ENCODE assay signal across 11 mouse cellular contexts in genomic region chr5:119831791-119832478, GRCm38 (mm10). TPM values are rescaled to one million over a fixed set of nuclear protein-coding genes. Genes with fewer than 3 reads are reported as not detected.
A peak's percentile ranks its signal among the peaks of the same experiment; 100 is the strongest.
DNase-seq lines count a peak whose midpoint lies in the region; ATAC-seq lines count a peak whose summit lies in the region.
"Had no signal": no experiment of that assay in that cellular context is flagged by ENCODE, and none has a peak within 500 bp of the region (broad histone marks: within the 10 kb centered on the region; RNA-seq: fewer than 3 reads in every experiment).

No protein-coding gene starts in this region.

- intact Hi-C loops in left cerebral cortex, postnatal 14 days (cut with DNase I) = no loop called here

- no peak overlapping the region for H3K27ac ChIP-seq in neural tube, embryonic 15.5 days (replicated peaks)
- H3K27ac ChIP-seq in limb, embryonic 11.5 days (replicated peaks; ENCODE audit: low read depth, low read length) = peak overlapping the region; percentile 98
- H3K27ac ChIP-seq in stomach, embryonic 15.5 days = no peak overlapping the region
- H3K27ac ChIP-seq: layer of hippocampus, adult 2 months; midbrain, embryonic 12.5 days had no signal

- DNase-seq in cerebellum, postnatal 10 days = peak; percentile 13 to 32
- no peak for DNase-seq in cerebellum, postnatal 25 days
- DNase-seq in neural tube, embryonic 10.5 days (ENCODE audit: extremely low spot score, low spot score) = peak; percentile 53
- DNase-seq in limb, embryonic 11.5 days (ENCODE audit: low spot score) = peak; percentile 68
- DNase-seq in right cerebral cortex, postnatal 25 days = no peak
- DNase-seq in left cerebral cortex, postnatal 14 days (ENCODE audit: low spot score in 2 of 2) = no peak

- ATAC-seq in neural tube, embryonic 15.5 days (ENCODE audit: low FRiP score) = no peak
- no peak for ATAC-seq in limb, embryonic 11.5 days (ENCODE audit: insufficient number of reproducible peaks, low FRiP score, low TSS enrichment, low read depth)
- ATAC-seq in stomach, embryonic 15.5 days (ENCODE audit: insufficient read depth, low FRiP score, low read depth) = no peak

- 0 out of 2 replicates have a peak, but pooled peaks cover 2% of the 10 kb centered on the region for H3K4me1 ChIP-seq in neural tube, embryonic 15.5 days
- H3K4me1 ChIP-seq in limb, embryonic 11.5 days (ENCODE audit: control insufficient read depth, insufficient read depth, low read length) = peaks cover 7% of the 10 kb centered on the region
- H3K4me1 ChIP-seq in stomach, embryonic 15.5 days = 0 out of 2 replicates have a peak, but pooled peaks cover 7% of the 10 kb centered on the region

- peaks cover 94% of the 10 kb centered on the region for H3K27me3 ChIP-seq in neural tube, embryonic 15.5 days (replicated peaks)
- H3K27me3 ChIP-seq in limb, embryonic 11.5 days (ENCODE audit: control insufficient read depth, insufficient read depth, low read length) = peaks cover 53% of the 10 kb centered on the region
- peaks cover 85% of the 10 kb centered on the region for H3K27me3 ChIP-seq in stomach, embryonic 15.5 days (replicated peaks)

- no peaks in the 10 kb centered on the region for H3K36me3 ChIP-seq in neural tube, embryonic 15.5 days
- H3K36me3 ChIP-seq in limb, embryonic 11.5 days (ENCODE audit: control insufficient read depth, insufficient read depth, low read length) = peaks cover under 1% of the 10 kb centered on the region; the same call in 1 of the 2 replicates
- H3K36me3 ChIP-seq in stomach, embryonic 15.5 days = no peaks in the 10 kb centered on the region
- H3K36me3 ChIP-seq: midbrain, embryonic 12.5 days had no signal

- H3K4me3 ChIP-seq in neural tube, embryonic 15.5 days (replicated peaks) = no peak overlapping the region
- H3K4me3 ChIP-seq in limb, embryonic 11.5 days (ENCODE audit: low read depth, low read length) = peak overlapping the region; percentile 63
- no peak overlapping the region; the same call in 1 of the 2 replicates for H3K4me3 ChIP-seq in stomach, embryonic 15.5 days (replicated peaks)
- H3K4me3 ChIP-seq: midbrain, embryonic 12.5 days had no signal

- WGBS in neural tube, embryonic 15.5 days = under 1% methylated on average over 25 of the region's 25 CpGs
- under 1% methylated on average over 25 of the region's 25 CpGs for WGBS in limb, embryonic 11.5 days
- WGBS in stomach, embryonic 15.5 days = 4% methylated on average over 25 of the region's 25 CpGs

- H3K9me3 ChIP-seq in neural tube, embryonic 15.5 days (replicated peaks) = no peaks in the 10 kb centered on the region
- H3K9me3 ChIP-seq in limb, embryonic 11.5 days (ENCODE audit: control insufficient read depth, low read length) = no peaks in the 10 kb centered on the region
- no peaks in the 10 kb centered on the region for H3K9me3 ChIP-seq in stomach, embryonic 15.5 days
- H3K9me3 ChIP-seq: midbrain, embryonic 12.5 days had no signal

- H3K4me2 ChIP-seq in neural tube, embryonic 15.5 days = no peak overlapping the region
- H3K4me2 ChIP-seq in limb, embryonic 11.5 days (ENCODE audit: low read depth, severe bottlenecking) = peak overlapping the region; percentile 60
- H3K4me2 ChIP-seq in stomach, embryonic 15.5 days = peak overlapping the region; percentile 48
- H3K4me2 ChIP-seq: midbrain, embryonic 12.5 days had no signal

- H3K9ac ChIP-seq in neural tube, embryonic 15.5 days (replicated peaks) = no peak overlapping the region
- H3K9ac ChIP-seq in limb, embryonic 11.5 days (ENCODE audit: low read length) = peak overlapping the region; percentile 86
- no peak overlapping the region for H3K9ac ChIP-seq in stomach, embryonic 15.5 days
- H3K9ac ChIP-seq: midbrain, embryonic 12.5 days had no signal

RNA-seq across cellular contexts. Expression of gene Tbx5, which starts 0.5 kb away (rescaled TPM):
- 0.10 and 0.19 TPM in 2 replicates for polyA plus RNA-seq in neural tube, embryonic 15.5 days (2015; fragmentation: Nextera tagmentation; extraction: Ambion mirVana)
- 34.3 and 40.5 TPM in 2 replicates for polyA plus RNA-seq in limb, embryonic 11.5 days (2014; fragmentation: Nextera tagmentation; extraction: Ambion mirVana)
- polyA plus RNA-seq in stomach, embryonic 15.5 days (2015; fragmentation: Nextera tagmentation; extraction: Ambion mirVana) = 0.23 and 0.62 TPM in 2 replicates
- total RNA-seq in left cerebral cortex, postnatal 14 days (2021) = not detected
- total RNA-seq: layer of hippocampus, adult 2 months; MEL had no signal

Comparison
In these comparisons a context has a peak if more than half of its experiments do, and no peak if none do; other contexts are left out.
1. DNase-seq: peak in cerebellum, postnatal 10 days (2 of 2), neural tube, embryonic 10.5 days (single experiment) and limb, embryonic 11.5 days (single experiment); none in cerebellum, postnatal 25 days (0 of 2), right cerebral cortex, postnatal 25 days (single experiment) and left cerebral cortex, postnatal 14 days (0 of 2).
2. RNA of gene Tbx5, which starts 0.5 kb away (polyA plus RNA-seq): 34.3 to 40.5 TPM in limb, embryonic 11.5 days; 0.23 to 0.62 TPM in stomach, embryonic 15.5 days and 0.10 to 0.19 TPM in neural tube, embryonic 15.5 days; every median in the first group is over 10 times any median in the second.